In genomic region chr2:58174476-58175286, GRCm38 (mm10) we compare ENCODE assay signal across 10 mouse cellular contexts. TPM values are rescaled to one million over a fixed set of nuclear protein-coding genes. Genes with fewer than 3 reads are reported as not detected.
DNase-seq lines count a peak whose midpoint lies in the region; ATAC-seq lines count a peak whose summit lies in the region.
"Had no signal": no experiment of that assay in that cellular context is flagged by ENCODE, and none has a peak within 500 bp of the region (broad histone marks: within the 10 kb centered on the region; RNA-seq: fewer than 3 reads in every experiment).

No protein-coding gene starts in this region.

- ATAC-seq in forebrain, embryonic 13.5 days: peak; percentile 95
- ATAC-seq in monocyte, adult 5-6 weeks (replicated peaks; ENCODE audit: insufficient number of reproducible peaks, low FRiP score, low TSS enrichment, poor library complexity, severe bottlenecking): no peak

- no peaks in the 10 kb centered on the region for H3K36me3 ChIP-seq in forebrain, embryonic 13.5 days (ENCODE audit: poor library complexity, severe bottlenecking)
- H3K36me3 ChIP-seq: stomach, embryonic 15.5 days had no signal

- H3K9ac ChIP-seq in forebrain, embryonic 13.5 days: 0 out of 2 replicates have a peak overlapping the region, but pooled peaks have one; percentile 17
- H3K9ac ChIP-seq: stomach, embryonic 15.5 days had no signal

- H3K4me1 ChIP-seq in forebrain, embryonic 13.5 days: peaks cover 22% of the 10 kb centered on the region
- H3K4me1 ChIP-seq: stomach, embryonic 15.5 days had no signal

- 21% methylated on average over 9 of the region's 9 CpGs for WGBS in forebrain, embryonic 13.5 days

- DNase-seq in layer of hippocampus, adult 11-12 months (ENCODE audit: low spot score): peak; percentile 26
- DNase-seq in layer of hippocampus, adult 9-10 months (ENCODE audit: low spot score): no peak
- DNase-seq in cerebellum, adult 11-12 months: peak; percentile 11
- peak; percentile 29 to 39 for DNase-seq in left cerebral cortex, postnatal 25 days (ENCODE audit: low spot score in 2 of 2)
- DNase-seq in urinary bladder, postnatal 14 days (ENCODE audit: low spot score): no peak
- no peak for DNase-seq in kidney, postnatal 10 days

- peak overlapping the region; percentile 39 for H3K4me2 ChIP-seq in forebrain, embryonic 13.5 days
- H3K4me2 ChIP-seq: stomach, embryonic 15.5 days had no signal

- no peaks in the 10 kb centered on the region for H3K9me3 ChIP-seq in forebrain, embryonic 13.5 days (replicated peaks)
- H3K9me3 ChIP-seq: stomach, embryonic 15.5 days had no signal

- intact Hi-C loops in left cerebral cortex, postnatal 25 days (cut with DNase I): loop anchor here (5.0 kb wide), 1 partner anchor 117 kb away; no protein-coding TSS in a partner anchor

- H3K4me3 ChIP-seq in forebrain, embryonic 13.5 days: no peak overlapping the region
- H3K4me3 ChIP-seq: stomach, embryonic 15.5 days had no signal

- H3K27ac ChIP-seq in forebrain, embryonic 13.5 days: peak overlapping the region; percentile 83
- H3K27ac ChIP-seq: stomach, embryonic 15.5 days had no signal

- no peaks in the 10 kb centered on the region for H3K27me3 ChIP-seq in forebrain, embryonic 13.5 days
- H3K27me3 ChIP-seq: stomach, embryonic 15.5 days had no signal

RNA-seq across cellular contexts. Expression of gene Cytip, which starts 20.7 kb away (rescaled TPM):
- polyA plus RNA-seq in forebrain, embryonic 13.5 days (2015; fragmentation: Nextera tagmentation; extraction: Ambion mirVana): 0.18 and 0.33 TPM in 2 replicates
- under 1 TPM in 1 of 2 experiments, not detected in 1; 0.07 TPM for total RNA-seq in left cerebral cortex, postnatal 25 days (2021)
- total RNA-seq in monocyte, adult 5-6 weeks (2017): 820 to 1,108 TPM (median 1,028 TPM) in 3 replicates
- total RNA-seq: left cerebral cortex, postnatal 36 days had no signal

Comparison
In these comparisons a context has a peak if more than half of its experiments do, and no peak if none do; other contexts are left out.
1. DNase-seq: peak in layer of hippocampus, adult 11-12 months (single experiment), cerebellum, adult 11-12 months (single experiment) and left cerebral cortex, postnatal 25 days (2 of 2); none in layer of hippocampus, adult 9-10 months (single experiment), urinary bladder, postnatal 14 days (single experiment) and kidney, postnatal 10 days (single experiment).
2. RNA of gene Cytip, which starts 20.7 kb away (total RNA-seq): 820 to 1,108 TPM in monocyte, adult 5-6 weeks; 0.07 TPM in left cerebral cortex, postnatal 25 days; every median in the first group is over 100 times any median in the second.